Mouse (Mus musculus): ENCODE data around the gene Ghdc. TPM values are rescaled to one million over a fixed set of nuclear protein-coding genes. Genes with fewer than 3 reads are reported as not detected.

Gene Ghdc
- polyA plus RNA-seq, 1 experiment from 2014 or later: 3.6 TPM

DNA sequence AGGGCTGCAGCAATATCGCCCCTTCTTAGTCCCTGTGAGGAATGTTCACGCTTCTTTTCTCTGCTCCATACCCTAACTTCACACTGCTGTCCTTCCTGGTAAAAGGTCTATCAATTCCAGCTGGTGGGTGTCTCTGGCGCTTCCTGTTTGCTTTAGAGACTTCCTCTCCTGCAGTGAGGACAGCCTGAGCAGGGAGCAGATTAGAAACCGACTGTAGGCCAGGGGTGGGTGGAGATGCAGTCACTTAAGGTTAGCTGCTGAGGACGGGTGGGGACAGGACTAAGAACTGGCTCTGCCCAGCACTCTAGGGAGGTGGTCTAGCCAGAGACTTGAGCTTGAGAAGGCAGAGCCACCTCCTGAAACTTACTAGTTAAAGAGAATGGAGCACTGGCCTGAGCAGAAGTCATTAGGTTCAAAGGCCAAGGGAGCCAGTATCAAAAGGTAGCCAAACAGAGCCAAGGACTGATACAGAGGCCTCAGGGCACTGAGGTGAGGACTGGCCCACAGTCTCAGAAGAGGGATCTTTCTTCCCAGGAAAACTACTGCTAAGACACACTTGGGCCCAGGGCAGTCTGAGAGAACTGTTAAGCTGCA is 45.7 kb downstream of the Ghdc start:
- WGBS: 31% methylated on average over 5 of the region's 5 CpGs
- H3K4me2 ChIP-seq (ENCODE audit: low read depth, low read length): no peak overlapping the region

DNA sequence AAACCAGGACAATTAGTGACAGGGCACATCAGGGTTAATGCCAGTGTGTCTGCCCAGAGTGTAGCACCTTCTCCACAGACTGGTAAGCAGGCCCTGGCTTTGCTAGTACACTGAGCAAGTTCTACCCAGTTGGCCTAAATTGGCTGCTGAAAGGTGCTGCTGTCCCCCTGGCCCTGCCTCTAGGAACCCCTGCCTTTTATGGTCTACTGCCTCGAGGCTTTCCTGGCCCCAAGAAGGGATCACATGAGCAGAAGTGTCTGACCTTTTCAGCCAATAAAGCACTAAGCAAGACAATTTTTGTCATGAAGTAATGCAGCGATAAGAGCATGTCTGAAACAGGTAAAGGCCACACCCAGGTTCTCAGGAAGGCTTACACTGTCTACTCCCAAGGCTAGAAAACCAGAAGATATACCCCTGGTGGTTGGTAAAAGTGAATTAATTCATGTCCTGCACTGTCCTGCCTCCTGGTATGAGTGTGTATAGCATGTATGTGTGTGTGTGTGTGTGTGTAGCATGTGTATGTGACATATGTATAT is 48.2 kb downstream of the Ghdc start:
- no peak overlapping the region for H3K4me2 ChIP-seq (ENCODE audit: low read depth, low read length)
- H3K36me3 ChIP-seq (ENCODE audit: control insufficient read depth, insufficient read depth, low read length): peaks cover 23% of the 10 kb centered on the region
- no peaks in the 10 kb centered on the region for H3K27me3 ChIP-seq (replicated peaks; ENCODE audit: control insufficient read depth, insufficient read depth, low read length)
- peaks cover 7% of the 10 kb centered on the region; the same call in 1 of the 2 replicates for H3K4me1 ChIP-seq (ENCODE audit: control insufficient read depth, insufficient read depth, low read length)
- H3K4me3 ChIP-seq (ENCODE audit: low read depth, low read length): no peak overlapping the region
- H3K27ac ChIP-seq (replicated peaks; ENCODE audit: low read depth, low read length): no peak overlapping the region
- H3K9ac ChIP-seq (ENCODE audit: low read depth, low read length): no peak overlapping the region
- DNase-seq (ENCODE audit: low spot score): no peak
- ATAC-seq (ENCODE audit: low read depth): no peak
- H3K9me3 ChIP-seq (ENCODE audit: control insufficient read depth, low read length): no peaks in the 10 kb centered on the region
- WGBS: 55% methylated on average over 2 of the region's 2 CpGs

More for the DNA sequence above, 45.7 kb downstream of the Ghdc start:
- no peak for DNase-seq (ENCODE audit: low spot score)
- no peak overlapping the region for H3K4me3 ChIP-seq (ENCODE audit: low read depth, low read length)
- no peaks in the 10 kb centered on the region for H3K36me3 ChIP-seq (ENCODE audit: control insufficient read depth, insufficient read depth, low read length)
- H3K27ac ChIP-seq (replicated peaks; ENCODE audit: low read depth, low read length): peak overlapping the region; percentile 21; the same call in 1 of the 2 replicates
- H3K4me1 ChIP-seq (ENCODE audit: control insufficient read depth, insufficient read depth, low read length): peaks cover 7% of the 10 kb centered on the region; the same call in 1 of the 2 replicates
- ATAC-seq (ENCODE audit: low read depth): no peak
- H3K9ac ChIP-seq (ENCODE audit: low read depth, low read length): no peak overlapping the region
- no peaks in the 10 kb centered on the region for H3K9me3 ChIP-seq (ENCODE audit: control insufficient read depth, low read length)
- H3K27me3 ChIP-seq (replicated peaks; ENCODE audit: control insufficient read depth, insufficient read depth, low read length): no peaks in the 10 kb centered on the region

DNA sequence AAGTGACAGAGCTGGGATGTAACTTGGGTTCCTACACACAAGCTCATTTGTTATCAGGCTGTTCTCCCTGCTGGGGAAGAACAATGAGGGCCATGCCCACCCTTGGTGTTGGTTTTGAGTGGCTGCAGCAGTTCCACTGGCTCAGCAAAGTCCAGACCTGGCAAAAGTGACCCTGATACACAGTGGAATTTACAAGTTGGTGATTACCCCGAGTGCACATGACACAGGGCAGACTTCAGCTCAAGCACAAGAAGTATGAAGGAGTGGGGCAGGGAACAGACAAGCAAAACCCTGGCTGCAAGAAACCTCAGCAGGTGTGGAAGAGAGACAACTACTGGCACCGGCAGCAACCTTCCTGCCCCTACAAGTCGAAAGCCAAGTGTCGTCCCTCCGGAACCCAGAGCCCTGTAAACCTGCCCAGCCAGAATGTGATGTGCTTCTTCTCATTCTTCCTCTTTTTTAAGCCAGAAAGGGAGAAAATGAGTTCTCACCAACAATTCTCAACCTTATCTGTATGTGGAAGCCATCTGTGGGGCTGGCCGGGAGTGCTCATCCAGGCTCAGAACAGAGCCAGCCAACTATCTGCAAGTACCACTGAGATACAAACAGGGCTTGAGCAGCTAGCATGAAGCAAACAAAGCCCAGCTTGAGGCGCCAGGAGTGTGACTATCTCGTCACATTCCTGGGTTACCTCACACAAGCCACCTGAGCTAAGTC is 48.8 kb downstream of the Ghdc start:
- no peaks in the 10 kb centered on the region for H3K9me3 ChIP-seq (ENCODE audit: control insufficient read depth, low read length)
- DNase-seq (ENCODE audit: low spot score) (no peak), ATAC-seq (ENCODE audit: low read depth) (no peak)
- peaks cover 29% of the 10 kb centered on the region for H3K36me3 ChIP-seq (ENCODE audit: control insufficient read depth, insufficient read depth, low read length)
- H3K4me2 ChIP-seq (ENCODE audit: low read depth, low read length): no peak overlapping the region
- WGBS: 65% methylated on average over 8 of the region's 8 CpGs
- peaks cover 7% of the 10 kb centered on the region; the same call in 1 of the 2 replicates for H3K4me1 ChIP-seq (ENCODE audit: control insufficient read depth, insufficient read depth, low read length)
- 0 out of 2 replicates have a peak overlapping the region, but pooled peaks have one; percentile 18 for H3K27ac ChIP-seq (replicated peaks; ENCODE audit: low read depth, low read length)
- H3K4me3 ChIP-seq (ENCODE audit: low read depth, low read length): no peak overlapping the region
- H3K27me3 ChIP-seq (replicated peaks; ENCODE audit: control insufficient read depth, insufficient read depth, low read length): no peaks in the 10 kb centered on the region
- H3K9ac ChIP-seq (ENCODE audit: low read depth, low read length): no peak overlapping the region

DNA sequence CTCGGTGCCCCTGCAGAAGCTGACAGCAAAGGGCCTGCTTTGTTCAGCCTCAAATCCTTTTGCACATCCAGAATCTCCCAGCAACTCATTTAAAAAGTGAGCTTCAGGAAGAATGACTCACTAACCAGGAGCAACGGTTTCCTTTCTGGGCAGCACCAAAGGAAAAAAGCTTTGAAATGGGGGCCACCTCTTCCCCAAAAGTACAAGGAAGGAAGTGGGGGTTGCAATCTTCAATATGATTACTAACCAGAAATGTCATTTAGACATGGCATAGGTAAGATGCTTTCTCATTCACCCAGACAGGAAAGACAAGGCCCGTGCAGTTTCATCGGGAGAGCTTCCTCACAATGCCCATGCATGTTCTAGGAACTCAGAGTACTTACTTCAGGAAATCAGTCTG is 49.5 kb downstream of the Ghdc start:
- no peak overlapping the region for H3K9ac ChIP-seq (ENCODE audit: low read depth, low read length)
- H3K4me2 ChIP-seq (ENCODE audit: low read depth, low read length): no peak overlapping the region
- H3K36me3 ChIP-seq (ENCODE audit: control insufficient read depth, insufficient read depth, low read length): peaks cover 36% of the 10 kb centered on the region
- no peak for ATAC-seq (ENCODE audit: low read depth)
- H3K27me3 ChIP-seq (replicated peaks; ENCODE audit: control insufficient read depth, insufficient read depth, low read length): no peaks in the 10 kb centered on the region
- peaks cover 7% of the 10 kb centered on the region; the same call in 1 of the 2 replicates for H3K4me1 ChIP-seq (ENCODE audit: control insufficient read depth, insufficient read depth, low read length)
- peak overlapping the region; percentile 44; the same call in 1 of the 2 replicates for H3K27ac ChIP-seq (replicated peaks; ENCODE audit: low read depth, low read length)
- WGBS: 66% methylated on average over 4 of the region's 4 CpGs
- no peaks in the 10 kb centered on the region for H3K9me3 ChIP-seq (ENCODE audit: control insufficient read depth, low read length)
- DNase-seq (ENCODE audit: low spot score): no peak
- no peak overlapping the region for H3K4me3 ChIP-seq (ENCODE audit: low read depth, low read length)

DNA sequence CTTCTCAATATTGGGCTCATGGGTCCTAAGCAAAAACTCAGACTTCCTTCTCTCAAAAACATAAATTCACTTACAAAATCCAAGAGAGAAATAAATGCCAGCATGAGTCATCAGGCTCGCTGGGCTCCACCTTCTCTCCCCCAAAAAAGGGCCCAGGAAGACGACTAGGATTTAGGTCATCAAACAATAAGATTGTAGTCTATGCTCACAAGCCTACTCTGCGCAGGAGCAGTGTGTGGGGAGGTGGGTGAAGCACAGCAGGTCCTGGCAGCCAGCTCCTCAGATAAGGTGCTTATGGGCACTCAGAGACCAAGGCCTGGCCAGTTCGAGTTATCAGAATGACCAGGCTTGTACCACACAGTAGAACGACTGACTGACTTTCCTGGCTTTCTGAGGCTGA is 50.4 kb downstream of the Ghdc start:
- H3K4me2 ChIP-seq (ENCODE audit: low read depth, low read length): no peak overlapping the region
- H3K9ac ChIP-seq (ENCODE audit: low read depth, low read length): no peak overlapping the region
- 68% methylated on average over 5 of the region's 5 CpGs for WGBS
- no peaks in the 10 kb centered on the region for H3K27me3 ChIP-seq (replicated peaks; ENCODE audit: control insufficient read depth, insufficient read depth, low read length)
- no peak overlapping the region for H3K4me3 ChIP-seq (ENCODE audit: low read depth, low read length)
- DNase-seq (ENCODE audit: low spot score) (no peak), ATAC-seq (ENCODE audit: low read depth) (no peak)
- H3K27ac ChIP-seq (replicated peaks; ENCODE audit: low read depth, low read length): no peak overlapping the region
- H3K9me3 ChIP-seq (ENCODE audit: control insufficient read depth, low read length): no peaks in the 10 kb centered on the region
- peaks cover 6% of the 10 kb centered on the region; the same call in 1 of the 2 replicates for H3K4me1 ChIP-seq (ENCODE audit: control insufficient read depth, insufficient read depth, low read length)
- peaks cover 45% of the 10 kb centered on the region for H3K36me3 ChIP-seq (ENCODE audit: control insufficient read depth, insufficient read depth, low read length)

DNA sequence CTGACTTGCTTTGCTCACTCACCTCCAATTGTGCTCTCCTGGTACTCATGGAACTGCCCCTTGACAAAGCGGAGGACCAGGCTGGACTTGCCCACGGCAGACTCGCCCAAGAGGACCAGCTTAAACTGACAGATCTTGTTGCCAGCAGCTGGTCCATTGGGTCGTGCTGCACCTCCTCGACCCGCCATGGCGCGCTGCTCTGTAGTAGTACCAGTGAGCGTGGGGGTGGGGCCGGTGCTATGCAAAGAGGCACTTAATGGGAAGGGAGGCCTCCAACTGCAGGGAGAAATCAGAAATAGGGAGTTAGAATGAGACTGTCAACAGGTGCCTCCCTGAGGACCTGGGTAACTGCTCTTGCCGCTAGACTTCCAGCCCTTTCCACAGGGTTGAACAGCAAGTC is 50.9 kb downstream of the Ghdc start:
- Histone ChIP-seq H3K27ac (replicated peaks; ENCODE audit: low read depth, low read length) (no peak overlapping the region), H3K9ac (ENCODE audit: low read depth, low read length) (no peak overlapping the region), H3K4me2 (ENCODE audit: low read depth, low read length) (no peak overlapping the region), H3K27me3 (replicated peaks; ENCODE audit: control insufficient read depth, insufficient read depth, low read length) (no peaks in the 10 kb centered on the region), H3K9me3 (ENCODE audit: control insufficient read depth, low read length) (no peaks in the 10 kb centered on the region), H3K36me3 (ENCODE audit: control insufficient read depth, insufficient read depth, low read length) (peaks cover 47% of the 10 kb centered on the region), H3K4me1 (ENCODE audit: control insufficient read depth, insufficient read depth, low read length) (peaks cover 2% of the 10 kb centered on the region; the same call in 1 of the 2 replicates), H3K4me3 (ENCODE audit: low read depth, low read length) (no peak overlapping the region)
- DNase-seq (ENCODE audit: low spot score): no peak
- no peak for ATAC-seq (ENCODE audit: low read depth)
- 78% methylated on average over 11 of the region's 11 CpGs for WGBS

DNA sequence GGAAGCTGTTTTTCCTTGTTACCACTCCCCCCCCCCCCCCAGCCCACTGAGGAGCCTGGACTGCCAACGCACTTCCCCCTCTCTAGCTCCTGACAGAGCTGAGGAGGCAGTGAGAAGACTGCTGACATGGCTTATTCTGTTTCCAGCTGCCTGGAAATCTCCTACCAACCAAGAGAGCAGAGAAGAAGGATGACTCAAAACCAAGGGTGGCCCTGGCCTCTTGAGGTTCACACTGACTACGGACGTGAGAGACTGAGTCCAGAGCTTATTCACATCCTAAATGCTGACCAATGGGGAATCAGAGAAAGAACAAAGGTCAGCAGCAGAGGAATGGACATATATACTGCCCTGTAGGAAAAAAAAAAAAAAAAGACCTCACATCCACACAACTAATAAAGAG is 51.4 kb downstream of the Ghdc start:
- H3K27ac ChIP-seq (replicated peaks; ENCODE audit: low read depth, low read length): no peak overlapping the region; the same call in 1 of the 2 replicates
- ATAC-seq (ENCODE audit: low read depth) (no peak), DNase-seq (ENCODE audit: low spot score) (no peak)
- H3K4me3 ChIP-seq (ENCODE audit: low read depth, low read length): no peak overlapping the region
- no peaks in the 10 kb centered on the region for H3K27me3 ChIP-seq (replicated peaks; ENCODE audit: control insufficient read depth, insufficient read depth, low read length)
- H3K4me2 ChIP-seq (ENCODE audit: low read depth, low read length): no peak overlapping the region
- WGBS: 78% methylated on average over 3 of the region's 3 CpGs
- H3K4me1 ChIP-seq (ENCODE audit: control insufficient read depth, insufficient read depth, low read length): peaks cover 2% of the 10 kb centered on the region
- H3K9ac ChIP-seq (ENCODE audit: low read depth, low read length): no peak overlapping the region
- H3K36me3 ChIP-seq (ENCODE audit: control insufficient read depth, insufficient read depth, low read length): peaks cover 47% of the 10 kb centered on the region
- no peaks in the 10 kb centered on the region for H3K9me3 ChIP-seq (ENCODE audit: control insufficient read depth, low read length)

DNA sequence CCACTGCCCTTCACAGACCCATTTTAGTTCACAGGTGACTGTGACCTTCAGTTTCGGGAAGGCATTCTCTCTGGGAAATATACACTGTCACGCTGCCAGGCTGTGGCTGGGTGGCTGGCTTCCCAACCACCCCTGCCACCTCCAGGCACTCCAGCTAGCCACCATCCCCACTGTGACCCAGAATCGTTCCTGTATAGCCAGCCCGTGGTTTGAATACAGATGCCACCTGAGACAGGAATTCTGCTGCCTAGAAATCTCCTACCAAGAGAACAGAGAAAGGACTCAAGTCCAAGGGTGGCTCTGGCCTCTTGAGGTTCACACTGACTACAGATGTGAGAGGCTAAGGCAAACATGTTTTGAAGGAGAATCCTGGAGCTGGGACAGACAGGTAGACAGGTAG is 51.9 kb downstream of the Ghdc start:
- peak overlapping the region; percentile 44; the same call in 1 of the 2 replicates for H3K27ac ChIP-seq (replicated peaks; ENCODE audit: low read depth, low read length)
- peaks cover 47% of the 10 kb centered on the region for H3K36me3 ChIP-seq (ENCODE audit: control insufficient read depth, insufficient read depth, low read length)
- 85% methylated on average over 4 of the region's 4 CpGs for WGBS

More for the DNA sequence above, 51.9 kb downstream of the Ghdc start:
- no peak overlapping the region for H3K4me2 ChIP-seq (ENCODE audit: low read depth, low read length)
- no peaks in the 10 kb centered on the region for H3K27me3 ChIP-seq (replicated peaks; ENCODE audit: control insufficient read depth, insufficient read depth, low read length)
- H3K4me1 ChIP-seq (ENCODE audit: control insufficient read depth, insufficient read depth, low read length): peaks cover 6% of the 10 kb centered on the region
- no peak overlapping the region for H3K9ac ChIP-seq (ENCODE audit: low read depth, low read length)
- no peaks in the 10 kb centered on the region for H3K9me3 ChIP-seq (ENCODE audit: control insufficient read depth, low read length)
- no peak overlapping the region for H3K4me3 ChIP-seq (ENCODE audit: low read depth, low read length)
- DNase-seq (ENCODE audit: low spot score) (no peak), ATAC-seq (ENCODE audit: low read depth) (no peak)

All from embryonic facial prominence, embryonic 14.5 days (tissue).